Mouse (Mus musculus) central nervous system, embryonic 11.5 days (tissue): ENCODE measurements around the gene Otor. TPM values are rescaled to one million over a fixed set of nuclear protein-coding genes. Genes with fewer than 3 reads are reported as not detected.

ENCODE experiments used
- polyA plus RNA-seq: library from polyadenylated mRNA; depleted of rRNA; stranded (reverse); fragments of >200 nt; gene quantifications from 2 replicates; pipeline ENCODE4 v1.2.3, GENCODE M21; 2012; rRNA removed

The Otor gene
- 1.6 and 4.3 TPM in 2 replicates for polyA plus RNA-seq

GRCm38 (mm10) chr2:143078198-143078851 lies at the start of gene Otor:
TSS of gene Otor (plus strand) at chr2:143078473.

DNA sequence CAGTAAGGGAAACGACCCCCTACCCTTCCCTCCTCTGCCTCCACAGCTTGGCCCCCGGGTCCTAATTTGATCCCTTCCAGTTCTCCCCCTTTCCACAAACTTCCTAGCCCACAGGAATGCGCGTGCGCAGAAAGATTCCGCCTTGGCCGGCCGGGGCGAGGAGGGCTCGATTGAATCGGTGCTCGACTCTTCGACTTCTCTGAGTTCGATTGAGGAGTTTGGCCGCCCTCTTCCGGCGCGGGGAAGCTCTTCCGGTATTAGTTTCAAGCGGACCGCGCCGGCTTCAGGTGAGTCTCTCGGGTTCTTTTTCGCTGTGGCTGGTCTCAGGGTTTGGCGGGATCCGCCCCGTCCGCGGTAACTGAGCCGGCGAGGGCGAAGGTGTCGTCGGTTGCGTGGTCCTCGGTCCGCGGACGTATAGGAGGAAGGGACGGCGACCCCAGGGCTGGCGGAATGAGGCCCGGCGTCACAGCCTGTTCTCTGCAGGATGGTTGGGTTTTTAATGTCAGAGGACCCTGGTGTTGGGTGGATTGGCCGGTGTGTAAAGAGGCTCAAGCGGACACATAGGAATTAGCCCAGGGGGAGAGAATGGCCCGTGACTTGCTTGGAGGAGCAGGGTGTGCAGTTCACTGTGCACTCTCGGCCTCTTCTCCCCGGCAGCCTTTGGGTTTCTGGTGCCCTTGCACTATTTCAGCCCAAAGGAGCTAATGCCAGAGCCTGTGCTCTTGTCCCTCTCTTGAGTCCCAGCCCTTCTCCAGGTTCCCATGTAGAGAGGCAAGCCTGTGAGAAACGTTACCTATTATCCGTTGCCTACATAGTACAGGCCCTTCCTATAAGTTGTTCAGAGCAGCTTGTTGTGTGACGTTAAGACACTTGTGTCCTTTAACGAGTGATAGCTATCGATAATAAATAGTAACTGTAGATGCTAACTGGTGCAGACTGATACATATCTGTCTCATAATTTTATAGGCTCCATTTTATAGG lies 15.2 kb upstream of the Otor start, which contains the start of gene Snrpb2:
Gene Snrpb2 (plus strand): TSS at position 228 of the 981 bp plus-strand sequence.

Other genes with a start within 250 kb of the Otor start
- gene Kif16b, start 176.9 kb upstream of the Otor start, polyA plus RNA-seq: 5.5 and 6.6 TPM in 2 replicates
- gene Snrpb2, start 15.4 kb upstream of the Otor start, polyA plus RNA-seq: 77.3 and 105 TPM in 2 replicates